Comparison of ENCODE assay signal across 8 mouse cellular contexts in the genomic region with DNA sequence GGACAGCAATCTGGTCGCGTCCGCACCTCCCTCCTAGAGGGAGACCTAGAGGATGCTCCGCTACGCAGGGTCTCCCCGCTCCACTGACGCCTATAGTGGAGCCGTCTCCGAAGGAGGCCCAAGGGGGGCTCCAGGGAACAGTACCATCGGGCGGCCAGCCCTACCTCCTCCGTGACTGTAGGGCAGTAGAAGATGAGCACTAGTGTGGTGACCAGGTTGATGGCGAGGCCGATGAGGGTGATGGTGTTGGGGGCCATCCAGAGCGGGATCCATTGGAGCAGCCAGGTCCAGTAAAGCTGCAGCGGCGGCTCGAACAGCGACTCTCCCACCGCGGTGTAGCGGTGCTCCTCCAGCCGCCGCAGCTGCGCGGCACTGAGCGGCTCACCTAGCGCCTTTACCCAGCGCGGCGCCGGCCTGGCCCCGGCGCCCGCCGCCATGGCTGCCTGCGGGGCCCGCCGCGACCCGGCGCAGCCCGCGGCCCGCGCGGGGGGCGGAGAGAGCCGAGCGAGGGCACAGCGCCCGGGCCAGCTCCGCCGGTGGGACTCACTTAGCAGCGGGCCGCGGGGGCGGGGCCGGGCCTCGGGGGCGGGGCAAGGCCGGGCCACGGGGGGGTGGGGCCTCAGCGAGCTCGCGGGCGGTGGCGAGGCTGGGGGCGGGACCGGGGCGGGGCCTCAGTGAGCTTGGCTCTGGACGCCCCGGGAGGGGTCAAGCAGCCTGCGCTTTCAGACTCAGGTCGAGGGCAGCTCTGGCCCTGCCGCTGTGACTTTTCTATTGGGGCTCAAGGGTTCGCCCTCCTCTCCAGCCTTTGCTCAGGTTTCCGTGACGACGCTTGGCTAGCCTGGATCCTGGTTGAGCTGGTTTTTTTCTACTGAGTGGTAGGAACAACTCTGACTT. TPM values are rescaled to one million over a fixed set of nuclear protein-coding genes. Genes with fewer than 3 reads are reported as not detected.
DNase-seq lines count a peak whose midpoint lies in the region.

A gene (minus strand): TSS at position 653 of the 894 bp plus-strand sequence.

- under 1% methylated on average over 72 of the region's 80 CpGs for WGBS in hindbrain, embryonic 10.5 days

- DNase-seq in Muller cell, postnatal 12 days (ENCODE audit: inconsistent ontology term), result peak; percentile 95
- peak; percentile 85 for DNase-seq in cerebellum, adult 9-10 months
- DNase-seq in frontal cortex, adult 2 months (ENCODE audit: extremely low spot score in 1 of 2, low spot score in 1 of 2), result peak; percentile 41 to 73
- DNase-seq in hindbrain, embryonic 10.5 days (ENCODE audit: low spot score), result peak; percentile 92
- DNase-seq in layer of hippocampus, postnatal 14 days (ENCODE audit: low spot score in 2 of 2), result peak; percentile 76 to 81
- peak; percentile 86 for DNase-seq in lung, postnatal 10 days
- peak; percentile 90 for DNase-seq in ovary, postnatal 36 days (ENCODE audit: low spot score)
- DNase-seq in thymus, postnatal 25 days, result peak; percentile 87

- peaks cover 26% of the 10 kb centered on the region for H3K4me1 ChIP-seq in hindbrain, embryonic 10.5 days (replicated peaks)

- H3K27ac ChIP-seq in hindbrain, embryonic 10.5 days, result peak within 1 kb of the TSS; percentile 90

- H3K27me3 ChIP-seq in hindbrain, embryonic 10.5 days (ENCODE audit: insufficient read depth, poor library complexity, severe bottlenecking), result no peaks in the 10 kb centered on the region

- peak within 1 kb of the TSS; percentile 81 for H3K4me3 ChIP-seq in hindbrain, embryonic 10.5 days

- no peaks in the 10 kb centered on the region for H3K36me3 ChIP-seq in hindbrain, embryonic 10.5 days

- no peaks in the 10 kb centered on the region for H3K9me3 ChIP-seq in hindbrain, embryonic 10.5 days

RNA-seq across cellular contexts. Expression of the gene that starts here (rescaled TPM):
- polyA plus RNA-seq in frontal cortex, adult 2 months (2012; rRNA removed), result 25.9 and 29.0 TPM in 2 replicates
- 11.2 and 11.8 TPM in 2 replicates for polyA plus RNA-seq in hindbrain, embryonic 10.5 days (2016; fragmentation: Nextera tagmentation; extraction: Ambion mirVana)
- 10 to 100 TPM; 43.3 to 45.8 TPM for total RNA-seq in layer of hippocampus, postnatal 14 days (2021)

Comparison
In these comparisons a context has a peak if more than half of its experiments do, and no peak if none do; other contexts are left out.
1. Peak in every context shown above with its lines: DNase-seq, H3K4me3 ChIP-seq and H3K27ac ChIP-seq.